Mouse (Mus musculus) yolk sac, embryonic 10.5 days (tissue): ENCODE results near the gene Osbpl9.

Experiments used
- DNase-seq: peaks from one replicate; pipeline ENCODE4 v3.0.0-alpha.2; 2017; ENCODE audit warnings: low spot score

Osbpl9 gene

DNA sequence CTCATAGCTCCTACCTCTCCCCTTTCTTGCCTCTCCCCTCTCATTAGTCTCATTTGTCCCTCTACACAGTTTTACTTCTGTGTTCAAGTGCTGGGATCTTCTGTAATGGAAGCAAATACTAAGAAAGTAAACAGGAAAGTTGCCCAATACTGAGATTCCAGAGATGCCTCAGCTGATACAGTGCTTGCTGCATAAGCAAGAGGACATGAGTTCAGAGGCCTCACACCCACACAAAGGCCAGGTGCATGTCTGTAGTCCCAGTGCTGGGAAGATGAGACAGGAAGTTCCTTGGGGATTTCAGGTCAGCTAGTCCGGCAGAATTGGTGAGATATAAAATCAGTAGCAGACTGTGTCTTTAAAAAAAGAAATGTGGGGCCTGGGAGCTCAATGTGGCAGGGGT is 2.3 kb upstream of the Osbpl9 start:
- DNase-seq = peak; percentile 76

DNA sequence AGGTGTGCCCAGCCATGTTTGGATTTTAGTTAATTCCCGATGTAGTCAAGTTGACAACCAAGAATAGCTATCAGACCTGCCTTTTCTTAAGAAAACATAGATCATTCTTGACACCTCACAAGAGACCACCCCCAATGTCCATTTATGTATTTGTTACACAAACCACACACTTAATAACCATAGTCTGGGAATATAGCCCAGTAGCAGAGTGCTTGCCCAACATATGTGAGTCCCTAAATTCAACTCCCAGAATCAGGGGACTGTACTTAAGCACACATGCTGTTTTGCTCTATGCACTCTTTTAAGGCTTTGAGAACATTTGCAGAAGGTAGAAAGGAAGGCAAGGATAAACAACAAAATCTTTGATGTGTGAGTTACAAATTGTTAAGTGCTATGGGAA is 1.9 kb upstream of the Osbpl9 start:
- DNase-seq = no peak

DNA sequence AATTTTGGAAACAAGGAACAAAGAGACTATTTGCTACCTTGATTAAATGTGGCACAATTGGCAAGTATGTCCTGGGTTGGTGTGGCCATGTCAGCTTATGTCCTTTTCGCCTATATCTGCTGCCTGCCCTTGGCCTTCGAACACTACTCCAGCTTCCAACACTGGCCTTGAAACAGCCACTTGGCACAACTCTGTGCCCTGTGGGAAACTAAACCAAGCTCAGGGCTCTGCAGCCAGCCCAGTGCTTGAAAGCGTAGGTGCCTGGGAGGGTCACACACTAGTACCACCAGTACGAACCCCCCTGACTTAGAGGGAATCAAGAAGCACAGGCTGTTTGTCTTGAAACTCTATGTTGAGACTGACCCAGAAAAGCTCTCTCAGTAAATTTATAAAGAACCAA is 3.0 kb downstream of the Osbpl9 start:
- DNase-seq = no peak

DNA sequence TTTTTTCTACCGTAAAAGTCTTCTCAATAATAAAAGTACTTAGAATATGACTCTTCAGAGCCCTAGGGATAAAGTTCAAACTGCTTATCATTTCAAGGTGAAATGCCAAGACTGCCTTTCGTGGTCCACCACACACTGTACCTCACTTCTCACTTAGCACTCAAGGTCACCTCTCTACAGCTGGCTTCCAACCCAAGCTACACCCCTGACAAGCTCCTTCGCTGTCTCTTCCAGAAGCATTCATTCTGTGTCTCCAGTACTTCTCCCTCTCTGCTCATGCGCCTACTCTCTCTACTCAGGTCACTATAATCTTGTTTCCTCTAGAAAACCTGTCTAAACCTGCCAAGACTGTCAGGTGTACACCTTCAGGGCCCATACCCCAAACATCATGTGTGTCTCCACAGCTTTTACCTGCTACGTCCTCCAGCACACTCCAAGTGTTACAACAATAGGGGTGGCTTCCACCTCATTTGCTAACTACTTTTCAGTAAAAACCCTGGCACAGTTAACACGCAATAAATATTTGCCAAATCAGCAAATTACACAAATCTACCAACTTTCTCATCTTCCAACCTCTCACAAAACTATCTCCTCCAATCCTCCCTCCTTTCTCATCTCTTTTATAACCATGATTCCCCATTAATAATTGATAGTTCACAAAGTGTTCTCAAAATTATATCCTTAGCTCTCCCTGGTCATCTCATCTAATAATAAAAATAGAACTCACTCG is 6.0 kb downstream of the Osbpl9 start:
- DNase-seq = no peak

DNA sequence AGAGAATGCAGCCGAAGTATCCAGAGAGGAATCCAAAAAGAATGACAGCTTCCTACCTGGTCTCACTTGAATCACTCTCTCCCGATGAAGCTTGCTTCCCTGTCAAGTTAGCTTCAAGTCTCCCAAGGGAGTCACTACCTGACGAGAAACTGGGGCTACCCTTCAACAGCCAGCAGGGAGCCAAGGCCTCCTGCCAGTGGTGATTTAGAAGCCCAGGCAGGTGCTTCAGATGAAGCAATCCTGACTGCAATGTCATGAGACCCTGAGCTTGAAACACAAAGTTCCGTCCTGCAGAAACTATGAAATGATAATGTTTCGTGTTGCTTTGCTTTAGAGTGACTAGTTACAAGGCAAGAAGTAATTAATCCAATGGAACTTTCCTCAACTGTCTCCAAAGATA is 8.2 kb downstream of the Osbpl9 start:
- no peak for DNase-seq

DNA sequence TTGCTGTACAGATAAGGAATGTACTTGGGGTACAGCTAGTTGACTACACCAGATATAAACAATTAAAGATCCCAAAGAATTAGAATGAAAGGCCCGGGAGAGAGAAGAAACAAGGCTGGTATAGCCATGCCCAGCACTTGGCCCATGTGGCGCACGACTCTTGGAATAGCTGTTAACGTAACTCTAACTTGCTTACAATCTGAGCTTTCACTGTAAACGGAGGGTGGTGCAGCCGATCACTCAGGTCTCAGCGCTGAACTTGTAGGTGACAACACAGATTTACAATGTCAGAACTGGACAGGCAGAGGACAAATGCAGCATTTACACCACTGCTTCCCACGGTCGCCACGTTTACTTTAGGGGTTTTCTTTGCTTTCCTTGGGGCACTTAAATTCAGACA is 10.5 kb downstream of the Osbpl9 start:
- no peak for DNase-seq

DNA sequence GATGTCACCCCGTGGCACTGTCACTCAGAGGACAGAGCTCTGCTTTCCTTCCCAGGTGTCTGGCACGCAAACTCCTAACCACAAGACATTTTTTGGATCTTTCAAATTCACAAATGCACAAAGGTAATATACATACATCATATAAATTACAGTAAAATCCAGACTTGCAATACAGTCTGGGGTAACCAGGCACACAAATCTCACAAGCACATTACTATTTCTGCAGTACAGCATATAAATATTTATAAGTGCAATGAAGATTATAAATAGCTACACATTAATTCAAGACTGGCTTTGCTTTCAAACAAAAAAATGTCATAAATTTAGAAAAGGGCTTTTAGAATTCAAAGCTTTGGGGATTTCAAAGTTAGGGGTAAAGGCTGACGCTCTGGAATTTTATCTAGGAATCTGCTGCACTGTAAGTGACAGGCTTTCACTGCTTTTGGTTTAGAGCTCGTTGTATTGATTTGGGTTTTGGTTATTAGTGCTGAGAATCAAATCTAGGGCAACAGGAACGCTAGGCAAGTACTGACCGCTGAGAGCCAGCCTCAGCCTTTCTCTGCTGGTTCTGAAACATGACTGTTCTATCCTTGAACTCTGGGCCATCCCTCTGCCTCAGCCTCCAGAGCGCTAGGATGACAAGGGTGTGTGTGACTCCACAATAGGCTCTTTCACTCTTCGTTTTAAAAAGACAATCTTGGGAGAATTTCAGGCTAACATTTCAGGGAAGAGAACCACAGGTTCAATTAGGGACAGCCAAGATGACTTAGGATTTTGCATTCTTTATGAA is 16.3 kb downstream of the Osbpl9 start:
- DNase-seq = no peak

DNA sequence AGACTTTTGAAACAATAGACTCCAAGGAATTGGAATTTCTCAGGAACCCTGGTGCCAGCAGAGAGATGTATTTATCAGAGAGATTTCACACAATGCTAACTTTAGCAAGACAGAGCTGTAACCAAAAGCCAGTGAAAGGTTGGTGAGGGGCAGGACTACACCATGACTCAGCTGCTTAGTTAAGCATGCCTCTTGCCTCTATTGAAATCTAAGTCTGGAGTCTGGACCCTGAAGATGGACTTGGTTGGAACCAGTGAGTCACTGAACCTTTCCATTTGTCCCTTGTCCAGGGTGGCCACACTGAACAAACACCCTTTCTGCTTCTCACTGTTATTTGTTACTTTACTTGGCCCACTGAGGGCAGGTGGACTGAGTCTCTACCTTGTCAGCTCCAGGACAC is 26.4 kb downstream of the Osbpl9 start:
- DNase-seq = peak; percentile 78

DNA sequence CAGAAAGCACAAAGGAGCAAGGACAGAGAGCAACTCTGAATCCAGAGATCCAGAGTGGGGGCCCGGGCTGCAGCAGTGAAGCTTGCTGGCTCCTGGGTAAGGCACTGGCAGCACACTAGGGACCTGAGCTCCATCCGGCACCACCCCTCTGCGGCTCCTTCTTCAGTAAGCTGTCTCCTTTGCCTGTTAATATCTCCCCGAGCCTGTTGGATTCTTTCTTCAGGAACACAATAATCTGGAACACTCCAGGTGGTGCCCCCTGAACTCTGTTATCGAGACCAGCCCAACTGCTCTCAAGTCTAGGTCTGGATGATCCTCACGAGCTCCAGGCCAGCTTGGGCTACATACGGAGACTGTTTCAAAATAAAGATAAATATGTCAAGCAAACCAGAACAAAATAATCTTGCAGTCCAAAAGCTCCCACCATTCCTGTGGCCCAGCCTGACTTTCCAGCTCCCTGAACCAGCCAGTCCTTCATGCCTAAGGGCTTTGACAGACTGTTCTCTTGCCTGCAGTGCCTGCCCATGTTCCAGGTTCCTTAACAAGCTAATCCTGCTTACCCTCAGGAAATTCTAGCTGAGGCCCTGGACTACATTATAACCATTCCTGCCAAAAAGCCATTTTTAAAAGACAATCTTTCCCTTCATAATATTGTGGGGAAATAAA is 28.2 kb downstream of the Osbpl9 start:
- DNase-seq = no peak

DNA sequence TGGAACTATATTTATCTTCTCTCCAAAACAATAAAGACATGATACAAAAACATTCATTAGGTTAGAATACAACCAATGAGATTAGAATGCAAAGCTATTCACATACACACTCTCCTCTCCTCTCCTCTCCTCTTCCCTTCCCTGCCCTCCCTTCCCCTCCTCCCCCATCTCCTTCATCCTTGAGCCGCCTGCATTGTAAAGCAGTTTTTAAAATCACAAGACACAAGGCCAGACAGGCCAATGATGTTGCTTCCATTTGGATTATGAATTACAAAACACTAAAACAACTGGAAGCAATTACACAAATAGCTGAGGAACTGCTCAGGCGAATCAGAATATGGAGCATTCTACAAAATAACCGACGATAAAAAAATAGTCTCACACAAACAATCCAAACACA is 28.7 kb downstream of the Osbpl9 start:
- DNase-seq = no peak

DNA sequence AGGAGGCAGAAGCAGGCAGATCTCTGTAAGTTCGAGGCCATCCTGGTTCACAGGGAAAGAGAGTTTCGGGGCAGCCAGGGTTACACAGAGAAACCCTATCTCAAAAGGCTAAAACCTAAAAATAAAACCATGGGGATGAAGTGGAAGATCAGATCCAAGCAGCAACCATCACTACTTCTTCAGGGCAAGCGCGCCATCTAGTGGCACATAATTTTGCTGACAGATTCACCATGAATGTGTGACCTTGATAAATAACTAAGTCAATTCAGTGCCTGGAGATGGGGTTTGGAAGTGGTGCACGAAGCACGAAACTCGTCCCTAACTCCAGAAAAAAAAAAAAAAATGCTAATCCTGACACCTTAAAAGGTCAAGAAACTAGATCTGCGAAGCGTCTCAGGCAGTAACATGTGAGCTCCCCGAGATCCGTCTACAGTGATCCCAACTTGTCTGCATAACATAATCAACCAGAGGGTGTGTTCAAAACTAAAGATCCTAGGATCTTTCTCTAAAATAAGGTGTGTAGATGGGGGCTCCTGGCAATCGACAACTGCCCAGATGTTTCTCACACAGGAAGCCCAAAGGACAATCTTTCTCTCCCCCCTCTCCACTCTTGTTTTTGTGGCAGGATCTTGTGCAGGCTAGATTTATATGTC is 36.4 kb downstream of the Osbpl9 start:
- DNase-seq = peak; percentile 50

DNA sequence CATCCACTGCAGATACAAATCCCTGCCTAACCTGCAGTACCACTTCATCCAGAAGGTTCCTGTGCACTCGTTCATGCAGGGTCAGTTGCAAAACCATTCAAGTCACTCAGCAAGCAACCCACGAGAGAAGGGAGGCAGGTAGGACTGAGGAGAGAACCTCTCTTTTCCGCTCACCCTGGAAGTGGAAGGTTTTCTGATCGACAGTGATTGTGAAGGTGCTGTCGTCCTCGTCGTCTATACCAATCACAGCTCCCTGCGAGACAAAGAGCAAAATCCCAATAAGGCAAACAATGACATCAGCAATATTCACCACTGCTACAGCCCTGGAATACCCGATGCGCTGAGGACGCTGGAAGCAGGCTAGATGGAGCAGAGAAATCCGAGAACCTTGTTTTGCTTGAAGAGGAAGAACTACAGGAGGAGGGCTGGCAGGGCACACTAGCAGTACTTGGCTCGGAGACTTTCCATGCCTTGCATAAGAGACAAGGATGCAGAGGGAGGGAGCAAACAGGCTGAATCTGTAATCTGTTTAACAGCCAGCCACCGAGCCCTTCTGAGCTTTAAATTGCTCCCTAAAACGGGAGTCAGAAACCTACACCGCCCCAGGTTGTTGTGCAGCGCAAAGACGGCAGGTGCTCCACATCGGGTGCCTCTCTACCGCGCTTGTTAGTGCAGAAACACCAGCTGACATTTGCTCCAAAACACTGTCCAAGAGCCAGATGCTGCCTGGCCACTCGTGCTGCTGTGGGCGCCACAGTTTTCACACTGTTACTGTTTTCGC is 45.4 kb downstream of the Osbpl9 start:
- DNase-seq = no peak

DNA sequence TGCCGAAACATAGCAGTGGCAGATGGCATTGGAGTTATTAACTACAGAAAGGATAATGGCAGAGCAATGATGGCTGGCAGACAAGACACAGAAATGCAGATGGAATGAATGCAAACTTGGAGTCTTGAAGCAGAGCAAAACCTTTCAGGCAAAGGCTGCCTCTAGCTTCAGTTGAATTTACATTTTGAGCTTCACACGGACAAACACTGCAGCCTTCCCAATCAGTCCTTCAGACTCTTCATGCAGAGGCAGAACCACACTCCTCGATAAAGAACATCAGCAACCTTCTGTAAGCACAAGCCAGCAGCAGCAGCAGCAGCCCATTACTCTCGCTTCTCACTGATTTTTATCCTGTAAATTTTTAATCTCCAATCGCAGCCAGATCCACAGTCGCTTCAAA is 46.0 kb downstream of the Osbpl9 start:
- no peak for DNase-seq

DNA sequence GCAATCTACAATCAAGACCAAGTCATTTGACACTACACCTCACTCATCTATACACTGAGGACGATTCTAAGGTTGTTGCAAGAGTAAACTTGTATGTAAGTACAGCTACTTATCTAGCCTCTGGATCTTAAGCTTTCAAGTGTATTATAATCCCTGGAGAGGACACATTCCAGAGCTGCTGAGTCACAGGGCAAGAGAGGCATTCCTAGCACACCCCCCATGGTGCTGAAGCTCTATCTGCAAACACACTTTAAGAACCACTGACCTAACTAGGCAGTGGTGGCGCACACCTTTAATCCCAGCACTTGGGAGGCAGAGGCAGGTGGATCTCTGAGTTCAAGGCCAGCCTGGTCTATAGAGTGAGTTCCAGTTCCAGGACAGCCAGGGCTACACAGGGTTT is 51.9 kb downstream of the Osbpl9 start:
- peak; percentile 68 for DNase-seq

DNA sequence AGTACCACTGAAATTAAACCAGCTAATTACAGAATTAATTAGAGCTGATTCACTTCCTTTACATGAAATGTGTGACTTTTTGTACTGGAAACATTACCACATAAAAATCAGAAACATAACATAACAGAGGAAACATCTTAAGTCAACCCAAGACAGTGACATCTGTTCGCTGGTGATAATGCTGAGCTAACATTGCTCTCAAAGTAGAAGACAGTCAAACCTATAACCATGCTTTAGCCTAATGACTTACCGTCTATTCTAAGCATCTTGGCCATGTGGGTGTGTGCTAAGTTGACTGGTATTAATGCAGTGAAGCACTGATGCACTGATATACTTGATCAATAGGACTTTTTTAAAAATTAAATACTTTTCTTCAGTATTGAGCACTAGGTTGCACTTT is 52.7 kb downstream of the Osbpl9 start:
- no peak for DNase-seq

DNA sequence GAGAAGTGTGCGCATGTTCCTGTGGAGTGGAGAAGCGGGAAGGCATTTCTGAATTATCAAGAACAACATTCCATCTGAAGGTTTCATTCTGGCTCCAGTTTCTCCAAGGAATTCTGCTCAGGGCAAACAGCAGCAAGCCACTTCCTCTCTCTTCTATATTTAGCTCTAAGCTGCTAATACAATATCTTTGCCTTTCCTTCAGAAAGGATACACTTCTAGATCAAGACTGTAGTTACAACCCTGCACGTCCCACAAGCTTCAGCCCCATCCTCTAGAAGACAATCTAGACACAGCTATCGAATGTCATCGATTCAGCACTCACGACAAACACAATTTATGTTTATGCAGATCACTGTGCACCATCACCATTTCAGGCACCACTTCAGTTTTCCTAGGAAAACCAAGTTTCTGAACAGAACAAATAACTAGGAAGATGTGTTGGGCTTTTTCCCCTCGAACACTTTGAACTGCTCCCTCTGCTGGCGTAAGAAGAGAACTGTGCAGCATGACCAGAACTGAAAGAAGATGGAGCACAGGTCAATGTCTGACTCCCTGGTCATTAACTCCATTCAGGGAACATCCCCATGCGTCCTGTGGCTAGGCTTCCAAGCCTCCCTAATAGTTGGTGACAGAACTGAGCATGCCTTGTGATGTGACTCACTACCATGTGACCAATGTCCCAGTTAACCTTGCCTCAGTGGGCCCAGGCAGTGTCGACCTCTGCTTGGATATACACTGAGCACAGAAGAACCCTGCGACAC is 54.6 kb downstream of the Osbpl9 start:
- DNase-seq = peak; percentile 55

DNA sequence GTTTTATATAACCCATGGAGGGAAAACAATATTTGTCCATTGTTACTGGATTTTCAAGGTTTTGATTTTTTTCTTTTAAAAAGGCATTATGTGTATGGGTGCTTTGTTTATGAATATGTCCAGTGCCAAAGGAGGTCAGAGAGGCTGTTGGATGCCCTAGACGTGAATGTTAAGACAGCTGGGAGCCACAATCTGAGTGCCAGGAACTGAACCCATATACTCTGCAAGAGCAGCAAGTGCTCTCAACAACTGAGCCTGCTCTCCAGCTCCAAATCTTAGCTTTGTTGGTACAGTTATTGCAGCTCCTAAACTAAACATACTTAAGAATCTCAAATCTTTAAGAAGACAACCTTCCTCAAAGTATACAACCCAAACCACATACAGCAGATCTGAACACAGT is 59.0 kb downstream of the Osbpl9 start:
- no peak for DNase-seq

DNA sequence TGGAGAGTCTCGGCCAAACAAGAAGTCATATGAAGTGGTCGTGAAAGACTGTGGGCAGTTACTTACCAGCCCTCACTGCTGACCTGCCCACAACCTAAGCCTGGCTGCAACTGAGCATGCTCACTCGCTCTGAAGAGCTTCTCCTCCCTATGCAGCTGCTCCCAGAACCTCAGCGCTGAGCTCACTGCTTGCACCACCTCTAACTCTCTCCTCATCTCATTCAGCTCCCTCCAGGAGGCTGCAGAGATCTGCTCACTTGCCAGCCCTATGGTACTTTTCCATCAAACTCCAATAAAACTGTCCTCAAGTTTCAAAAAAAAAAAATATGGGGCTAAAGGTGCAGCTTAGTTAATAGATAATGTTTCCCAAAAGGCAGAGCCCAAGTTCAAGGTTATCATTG is 63.5 kb downstream of the Osbpl9 start:
- no peak for DNase-seq

DNA sequence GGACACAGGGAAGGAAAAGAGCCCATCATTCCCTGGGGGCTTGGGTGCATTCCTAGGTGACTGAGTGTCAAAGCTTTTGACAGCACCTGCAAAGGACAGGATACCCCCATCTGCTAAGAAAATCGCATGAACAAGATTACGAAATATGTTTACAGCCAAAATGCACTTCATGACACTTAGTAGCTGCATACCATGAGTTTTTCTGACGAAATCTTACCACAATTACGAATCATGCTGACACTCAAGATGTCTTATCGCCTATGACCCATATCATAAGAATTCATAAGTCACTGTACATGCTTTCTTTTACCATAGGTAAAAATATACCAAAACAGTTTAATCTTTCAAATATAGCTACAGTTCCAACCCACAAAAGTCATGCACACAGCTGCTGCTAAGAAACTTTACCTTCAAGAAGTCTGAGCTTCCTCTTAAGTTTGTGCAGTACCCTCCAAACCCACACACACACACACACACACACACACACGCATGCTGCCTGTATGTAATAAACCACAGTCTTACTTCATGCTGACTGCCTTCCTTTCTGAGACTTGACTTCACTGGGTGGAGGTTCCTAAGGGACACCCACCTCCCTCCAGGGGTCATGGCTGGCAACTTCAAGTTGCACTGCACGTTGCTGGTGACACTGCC is 65.5 kb downstream of the Osbpl9 start:
- DNase-seq = no peak

DNA sequence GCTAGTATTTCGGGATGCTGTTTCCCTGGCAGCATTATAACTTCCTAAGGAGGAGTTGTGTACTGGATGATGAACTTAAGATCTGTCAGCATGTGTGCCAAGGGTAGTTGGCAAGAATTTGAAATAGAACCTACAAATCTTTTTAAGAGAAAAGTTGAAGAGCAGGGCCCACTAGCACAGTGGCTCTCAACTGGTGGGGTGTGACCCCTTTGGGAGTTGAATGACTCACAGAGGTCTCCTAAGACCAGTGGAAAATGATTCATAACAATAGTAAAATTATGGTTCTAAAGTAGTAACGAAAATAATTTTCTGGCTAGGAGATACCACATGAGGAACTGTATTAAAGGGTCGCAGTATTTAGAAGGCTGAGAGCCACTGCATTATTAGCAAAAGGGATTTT is 67.1 kb downstream of the Osbpl9 start:
- DNase-seq = no peak
